Mouse (Mus musculus): Measurements from ENCODE around the gene Muc4. TPM values are rescaled to one million over a fixed set of nuclear protein-coding genes. Genes with fewer than 3 reads are reported as not detected.
A peak's percentile ranks its signal among the peaks of the same experiment; 100 is the strongest.

Muc4 gene
- polyA plus RNA-seq, 1 experiment, result 0.12 TPM

- H3K36me3 ChIP-seq (ENCODE audit: control insufficient read depth, insufficient read depth), result no peaks in the 10 kb centered on the region
- H3K4me2 ChIP-seq (ENCODE audit: low read depth), result no peak overlapping the region
- H3K27me3 ChIP-seq (ENCODE audit: control insufficient read depth, insufficient read depth, insufficient read length), result no peaks in the 10 kb centered on the region
- H3K4me3 ChIP-seq, result no peak overlapping the region
- no peak overlapping the region for H3ac ChIP-seq (ENCODE audit: control insufficient read depth, insufficient read length)
- TF ChIP-seq CEBPB (IDR thresholded peaks at IDR 0.05; ENCODE audit: insufficient read depth, poor library complexity, severe bottlenecking), result no peak
- TF ChIP-seq TCF3 (IDR thresholded peaks at IDR 0.05; ENCODE audit: insufficient read length, low read depth), result no peak
- no peak for TF ChIP-seq TCF12 (IDR thresholded peaks at IDR 0.05; ENCODE audit: insufficient read depth, poor library complexity, severe bottlenecking)
- TF ChIP-seq MAX (IDR thresholded peaks at IDR 0.05; ENCODE audit: low read depth), result no peak
- no peak for TF ChIP-seq MYOD1 (IDR thresholded peaks at IDR 0.05; ENCODE audit: control insufficient read depth in 1 of 3, insufficient read length in 2 of 3, low read depth in 2 of 3)
- no peak for TF ChIP-seq REST (IDR thresholded peaks at IDR 0.05; ENCODE audit: insufficient read depth, insufficient read length)
- TF ChIP-seq POLR2A (IDR thresholded peaks at IDR 0.05; ENCODE audit: insufficient read length, low read depth), result no peak
- TF ChIP-seq POLR2AphosphoS2 (IDR thresholded peaks at IDR 0.05; ENCODE audit: insufficient read length, low read depth), result no peak
- no peak for TF ChIP-seq MYOG (IDR thresholded peaks at IDR 0.05; ENCODE audit: control insufficient read depth in 1 of 3, insufficient read depth in 1 of 3, insufficient read length in 2 of 3, low read depth in 2 of 3)
- TF ChIP-seq E2F4 (IDR thresholded peaks at IDR 0.05; ENCODE audit: insufficient read depth), result no peak
- no peak for TF ChIP-seq SRF (IDR thresholded peaks at IDR 0.05; ENCODE audit: control insufficient read depth, insufficient read length, low read depth)
- no peak for TF ChIP-seq USF1 (IDR thresholded peaks at IDR 0.05; ENCODE audit: low read depth)
- no peaks in the 10 kb centered on the region for H3K79me2 ChIP-seq (ENCODE audit: control insufficient read depth, insufficient read depth)
These were observed 31.2 kb downstream of the Muc4 start for GRCm38 (mm10) chr16:32766904-32767303.

- H3K79me2 ChIP-seq (ENCODE audit: control insufficient read depth, insufficient read depth), result no peaks in the 10 kb centered on the region
- no peaks in the 10 kb centered on the region for H3K27me3 ChIP-seq (ENCODE audit: control insufficient read depth, insufficient read depth, insufficient read length)
- H3K36me3 ChIP-seq (ENCODE audit: control insufficient read depth, insufficient read depth), result no peaks in the 10 kb centered on the region
- no peak overlapping the region for H3K4me3 ChIP-seq
- H3ac ChIP-seq (ENCODE audit: control insufficient read depth, insufficient read length), result no peak overlapping the region
- TF ChIP-seq MYOD1 (IDR thresholded peaks at IDR 0.05; ENCODE audit: control insufficient read depth in 1 of 3, insufficient read length in 2 of 3, low read depth in 2 of 3), result peak; percentile 60 to 97 (median 94)
- TF ChIP-seq CEBPB (IDR thresholded peaks at IDR 0.05; ENCODE audit: insufficient read depth, poor library complexity, severe bottlenecking), result peak; percentile 89; the same call in 1 of the 2 replicates
- peak; percentile 63 for TF ChIP-seq TCF3 (IDR thresholded peaks at IDR 0.05; ENCODE audit: insufficient read length, low read depth)
- TF ChIP-seq POLR2A (IDR thresholded peaks at IDR 0.05; ENCODE audit: insufficient read length, low read depth), result no peak
- TF ChIP-seq POLR2AphosphoS2 (IDR thresholded peaks at IDR 0.05; ENCODE audit: insufficient read length, low read depth), result no peak
- peak; percentile 32 for TF ChIP-seq TCF12 (IDR thresholded peaks at IDR 0.05; ENCODE audit: insufficient read depth, poor library complexity, severe bottlenecking)
- peak in 2 of 3 experiments; percentile 62 to 88 for TF ChIP-seq MYOG (IDR thresholded peaks at IDR 0.05; ENCODE audit: control insufficient read depth in 1 of 3, insufficient read depth in 1 of 3, insufficient read length in 2 of 3, low read depth in 2 of 3)
- peak overlapping the region; percentile 20 for H3K4me2 ChIP-seq (ENCODE audit: low read depth)
These were observed 41.0 kb downstream of the Muc4 start for GRCm38 (mm10) chr16:32776676-32777075.

- no peaks in the 10 kb centered on the region for H3K36me3 ChIP-seq (ENCODE audit: control insufficient read depth, insufficient read depth)
- no peak for TF ChIP-seq MYOD1 (IDR thresholded peaks at IDR 0.05; ENCODE audit: control insufficient read depth in 1 of 3, insufficient read length in 2 of 3, low read depth in 2 of 3)
- TF ChIP-seq MYOG (IDR thresholded peaks at IDR 0.05; ENCODE audit: control insufficient read depth in 1 of 3, insufficient read depth in 1 of 3, insufficient read length in 2 of 3, low read depth in 2 of 3), result peak in 1 of 3 experiments; percentile 22
- no peak overlapping the region for H3K4me3 ChIP-seq
- H3K27me3 ChIP-seq (ENCODE audit: control insufficient read depth, insufficient read depth, insufficient read length), result no peaks in the 10 kb centered on the region
- no peak overlapping the region for H3ac ChIP-seq (ENCODE audit: control insufficient read depth, insufficient read length)
- H3K4me2 ChIP-seq (ENCODE audit: low read depth), result no peak overlapping the region
- H3K79me2 ChIP-seq (ENCODE audit: control insufficient read depth, insufficient read depth), result no peaks in the 10 kb centered on the region
These were observed 43.3 kb downstream of the Muc4 start for GRCm38 (mm10) chr16:32778956-32779355.

- Histone ChIP-seq H3K27me3 (ENCODE audit: control insufficient read depth, insufficient read depth, insufficient read length) (no peaks in the 10 kb centered on the region), H3K4me3 (no peak overlapping the region), H3K36me3 (ENCODE audit: control insufficient read depth, insufficient read depth) (no peaks in the 10 kb centered on the region), H3K4me2 (ENCODE audit: low read depth) (peak overlapping the region; percentile 9), H3ac (ENCODE audit: control insufficient read depth, insufficient read length) (no peak overlapping the region), H3K79me2 (ENCODE audit: control insufficient read depth, insufficient read depth) (no peaks in the 10 kb centered on the region)
- TF ChIP-seq SRF (IDR thresholded peaks at IDR 0.05; ENCODE audit: control insufficient read depth, insufficient read length, low read depth) (no peak), MYOD1 (IDR thresholded peaks at IDR 0.05; ENCODE audit: control insufficient read depth in 1 of 3, insufficient read length in 2 of 3, low read depth in 2 of 3) (peak in 1 of 3 experiments; percentile 31), POLR2AphosphoS2 (IDR thresholded peaks at IDR 0.05; ENCODE audit: insufficient read length, low read depth) (no peak), TCF12 (IDR thresholded peaks at IDR 0.05; ENCODE audit: insufficient read depth, poor library complexity, severe bottlenecking) (no peak)
These were observed 47.8 kb downstream of the Muc4 start for GRCm38 (mm10) chr16:32783324-32784062.

- Histone ChIP-seq H3K79me2 (ENCODE audit: control insufficient read depth, insufficient read depth) (no peaks in the 10 kb centered on the region), H3K4me2 (ENCODE audit: low read depth) (no peak overlapping the region), H3K36me3 (ENCODE audit: control insufficient read depth, insufficient read depth) (no peaks in the 10 kb centered on the region), H3K27me3 (ENCODE audit: control insufficient read depth, insufficient read depth, insufficient read length) (no peaks in the 10 kb centered on the region), H3ac (ENCODE audit: control insufficient read depth, insufficient read length) (no peak overlapping the region), H3K4me3 (no peak overlapping the region)
- TF ChIP-seq USF1 (IDR thresholded peaks at IDR 0.05; ENCODE audit: low read depth), result no peak
- TF ChIP-seq MYOG (IDR thresholded peaks at IDR 0.05; ENCODE audit: control insufficient read depth in 1 of 3, insufficient read depth in 1 of 3, insufficient read length in 2 of 3, low read depth in 2 of 3), result peak in 1 of 3 experiments; percentile 23
These were observed 49.2 kb downstream of the Muc4 start for GRCm38 (mm10) chr16:32784840-32785239.

All from myocyte (in vitro differentiated cells).